Mouse (Mus musculus) spleen, adult 2 months (tissue): ENCODE results near the gene Fam208b.

ENCODE experiments used
- CTCF ChIP-seq: fragments of 200-500 bp; IDR thresholded peaks from 2 replicates; pipeline ENCODE4 v1.5.1; 2011; ENCODE audit warnings: mild to moderate bottlenecking, inconsistent platforms; ENCODE audit not compliant: insufficient read depth, insufficient read length, insufficient replicate concordance; ENCODE audit errors: extremely low read depth
- POLR2A ChIP-seq: fragments of 200-500 bp; IDR thresholded peaks from 2 replicates; pipeline ENCODE4 v1.6.1; 2011; ENCODE audit warnings: low read depth, low read length, inconsistent platforms

GRCm38 (mm10) chr13:3659163-3660160 lies 48.6 kb upstream of the Fam208b start:
- TF ChIP-seq CTCF, result no peak
- no peak for TF ChIP-seq POLR2A
